ENCODE assay signal across 7 mouse cellular contexts in genomic region chrX:74246693-74247092, GRCm38 (mm10). TPM values are rescaled to one million over a fixed set of nuclear protein-coding genes. Genes with fewer than 3 reads are reported as not detected.
DNase-seq lines count a peak whose midpoint lies in the region; ATAC-seq and TF ChIP-seq lines count a peak whose summit lies in the region.

No protein-coding gene starts in this region.

- TF ChIP-seq CTCF in testis, adult 2 months (IDR thresholded peaks at IDR 0.05; ENCODE audit: control insufficient read depth, insufficient read depth, insufficient replicate concordance, low read depth, low read length), result no peak
- TF ChIP-seq CTCF in intestine, postnatal 0 days (IDR thresholded peaks at IDR 0.05; ENCODE audit: low read depth), result no peak

- ATAC-seq in forebrain, embryonic 12.5 days (ENCODE audit: low FRiP score), result no peak; the same call in none of the 2 replicates
- ATAC-seq in intestine, postnatal 0 days, result peak; percentile 36
- 0 out of 2 replicates have a peak, but pooled peaks have one; percentile 7 for ATAC-seq in midbrain, embryonic 14.5 days (ENCODE audit: low FRiP score, low TSS enrichment)

- no peak for TF ChIP-seq POLR2A in testis, adult 2 months (IDR thresholded peaks at IDR 0.05; ENCODE audit: control insufficient read depth, low read depth, low read length)

- H3K4me3 ChIP-seq in testis, adult 2 months (ENCODE audit: control insufficient read depth, low read depth, low read length), result peak overlapping the region; percentile 75
- H3K4me3 ChIP-seq in forebrain, embryonic 12.5 days (replicated peaks), result peak overlapping the region; percentile 56
- peak overlapping the region; percentile 45 for H3K4me3 ChIP-seq in intestine, postnatal 0 days (ENCODE audit: low read depth, low read length)
- peak overlapping the region; percentile 54 for H3K4me3 ChIP-seq in midbrain, embryonic 14.5 days (replicated peaks; ENCODE audit: low read depth, low read length)

- H3K4me2 ChIP-seq in forebrain, embryonic 12.5 days, result peak overlapping the region; percentile 51
- peak overlapping the region; percentile 72 for H3K4me2 ChIP-seq in intestine, postnatal 0 days (replicated peaks; ENCODE audit: low read depth)
- H3K4me2 ChIP-seq in midbrain, embryonic 14.5 days (ENCODE audit: low read length), result peak overlapping the region; percentile 68

- no peaks in the 10 kb centered on the region for H3K9me3 ChIP-seq in forebrain, embryonic 12.5 days
- no peaks in the 10 kb centered on the region for H3K9me3 ChIP-seq in intestine, postnatal 0 days (ENCODE audit: control insufficient read depth)
- no peaks in the 10 kb centered on the region for H3K9me3 ChIP-seq in midbrain, embryonic 14.5 days (ENCODE audit: control insufficient read depth, low read length)

- peak overlapping the region; percentile 62; the same call in 1 of the 2 replicates for H3K27ac ChIP-seq in testis, adult 2 months (ENCODE audit: control insufficient read depth, insufficient read depth, low read depth, low read length)
- H3K27ac ChIP-seq in forebrain, embryonic 12.5 days, result peak overlapping the region; percentile 65
- H3K27ac ChIP-seq in intestine, postnatal 0 days (ENCODE audit: low read depth, low read length), result peak overlapping the region; percentile 57
- peak overlapping the region; percentile 54; the same call in 1 of the 2 replicates for H3K27ac ChIP-seq in midbrain, embryonic 14.5 days (replicated peaks; ENCODE audit: low read depth, low read length)

- H3K4me1 ChIP-seq in testis, adult 2 months (ENCODE audit: control insufficient read depth, insufficient read depth, low read length), result peaks cover 4% of the 10 kb centered on the region
- H3K4me1 ChIP-seq in forebrain, embryonic 12.5 days, result peaks cover 18% of the 10 kb centered on the region
- no peaks in the 10 kb centered on the region for H3K4me1 ChIP-seq in intestine, postnatal 0 days (replicated peaks; ENCODE audit: control insufficient read depth, insufficient read depth, low read length)
- peaks cover 6% of the 10 kb centered on the region; the same call in 1 of the 2 replicates for H3K4me1 ChIP-seq in midbrain, embryonic 14.5 days (ENCODE audit: control insufficient read depth, insufficient read depth, low read length)

- 16% methylated on average over 13 of the region's 15 CpGs for WGBS in forebrain, embryonic 12.5 days
- 26% methylated on average over 15 of the region's 15 CpGs for WGBS in intestine, postnatal 0 days
- 18% methylated on average over 15 of the region's 15 CpGs for WGBS in midbrain, embryonic 14.5 days

- no peak for DNase-seq in testis, postnatal 10 days (ENCODE audit: low spot score)
- DNase-seq in midbrain, embryonic 14.5 days, result no peak
- DNase-seq in thymus, postnatal 10 days (ENCODE audit: low spot score in 2 of 2), result no peak
- no peak for DNase-seq in thymus, postnatal 4 days

- no peaks in the 10 kb centered on the region for H3K27me3 ChIP-seq in testis, adult 2 months (ENCODE audit: control insufficient read depth, insufficient read depth, low read length)
- no peaks in the 10 kb centered on the region for H3K27me3 ChIP-seq in forebrain, embryonic 12.5 days
- H3K27me3 ChIP-seq in intestine, postnatal 0 days (replicated peaks; ENCODE audit: control insufficient read depth, insufficient read depth, low read length), result no peaks in the 10 kb centered on the region
- H3K27me3 ChIP-seq in midbrain, embryonic 14.5 days (ENCODE audit: control insufficient read depth, insufficient read depth, low read length), result no peaks in the 10 kb centered on the region

- no peaks in the 10 kb centered on the region for H3K36me3 ChIP-seq in testis, adult 2 months (ENCODE audit: control insufficient read depth, insufficient read depth, low read length)
- H3K36me3 ChIP-seq in forebrain, embryonic 12.5 days (replicated peaks), result peaks cover 16% of the 10 kb centered on the region
- H3K36me3 ChIP-seq in intestine, postnatal 0 days (ENCODE audit: control insufficient read depth, insufficient read depth), result no peaks in the 10 kb centered on the region
- H3K36me3 ChIP-seq in midbrain, embryonic 14.5 days (ENCODE audit: control insufficient read depth, insufficient read depth, low read length), result peaks cover 14% of the 10 kb centered on the region

- H3K9ac ChIP-seq in forebrain, embryonic 12.5 days, result peak overlapping the region; percentile 44; the same call in 1 of the 2 replicates
- no peak overlapping the region for H3K9ac ChIP-seq in intestine, postnatal 0 days (ENCODE audit: low read depth, low read length)
- no peak overlapping the region; the same call in 1 of the 2 replicates for H3K9ac ChIP-seq in midbrain, embryonic 14.5 days (replicated peaks; ENCODE audit: low read length)

RNA-seq across cellular contexts. Expression of gene Flna, which starts 2.9 kb away (rescaled TPM):
- 49.6 and 96.4 TPM in 2 replicates for polyA plus RNA-seq in testis, adult 2 months (2012; rRNA removed)
- 198 and 216 TPM in 2 replicates for polyA plus RNA-seq in forebrain, embryonic 12.5 days (2016; fragmentation: Nextera tagmentation; extraction: Ambion mirVana)
- polyA plus RNA-seq in intestine, postnatal 0 days (2015; fragmentation: Nextera tagmentation; extraction: Ambion mirVana), result 155 and 170 TPM in 2 replicates
- 72.5 and 102 TPM in 2 replicates for polyA plus RNA-seq in midbrain, embryonic 14.5 days (2014; fragmentation: Nextera tagmentation; extraction: Ambion mirVana)

RNA-seq across cellular contexts. Expression of gene Emd, which starts 7.8 kb away (rescaled TPM):
- polyA plus RNA-seq in testis, adult 2 months (2012; rRNA removed), result 29.9 and 33.6 TPM in 2 replicates
- 20.5 and 23.5 TPM in 2 replicates for polyA plus RNA-seq in forebrain, embryonic 12.5 days (2016; fragmentation: Nextera tagmentation; extraction: Ambion mirVana)
- 13.8 and 14.6 TPM in 2 replicates for polyA plus RNA-seq in intestine, postnatal 0 days (2015; fragmentation: Nextera tagmentation; extraction: Ambion mirVana)
- 19.5 and 49.3 TPM in 2 replicates for polyA plus RNA-seq in midbrain, embryonic 14.5 days (2014; fragmentation: Nextera tagmentation; extraction: Ambion mirVana)

RNA-seq across cellular contexts. Expression of gene Rpl10, which starts 23.9 kb away (rescaled TPM):
- polyA plus RNA-seq in testis, adult 2 months (2012; rRNA removed), result 85.8 and 143 TPM in 2 replicates
- 555 and 564 TPM in 2 replicates for polyA plus RNA-seq in forebrain, embryonic 12.5 days (2016; fragmentation: Nextera tagmentation; extraction: Ambion mirVana)
- polyA plus RNA-seq in intestine, postnatal 0 days (2015; fragmentation: Nextera tagmentation; extraction: Ambion mirVana), result 485 and 521 TPM in 2 replicates
- 527 and 538 TPM in 2 replicates for polyA plus RNA-seq in midbrain, embryonic 14.5 days (2014; fragmentation: Nextera tagmentation; extraction: Ambion mirVana)

RNA-seq across cellular contexts. Expression of gene Taz, which starts 35.0 kb away (rescaled TPM):
- 17.4 and 20.0 TPM in 2 replicates for polyA plus RNA-seq in testis, adult 2 months (2012; rRNA removed)
- polyA plus RNA-seq in forebrain, embryonic 12.5 days (2016; fragmentation: Nextera tagmentation; extraction: Ambion mirVana), result 81.6 and 84.3 TPM in 2 replicates
- 64.0 and 64.8 TPM in 2 replicates for polyA plus RNA-seq in intestine, postnatal 0 days (2015; fragmentation: Nextera tagmentation; extraction: Ambion mirVana)
- 64.9 and 76.8 TPM in 2 replicates for polyA plus RNA-seq in midbrain, embryonic 14.5 days (2014; fragmentation: Nextera tagmentation; extraction: Ambion mirVana)

RNA-seq across cellular contexts. Expression of gene Dnase1l1, which starts 35.4 kb away (rescaled TPM):
- polyA plus RNA-seq in testis, adult 2 months (2012; rRNA removed), result 1.7 and 1.8 TPM in 2 replicates
- 5.0 TPM in 2 replicates for polyA plus RNA-seq in forebrain, embryonic 12.5 days (2016; fragmentation: Nextera tagmentation; extraction: Ambion mirVana)
- polyA plus RNA-seq in intestine, postnatal 0 days (2015; fragmentation: Nextera tagmentation; extraction: Ambion mirVana), result 24.7 and 26.2 TPM in 2 replicates
- polyA plus RNA-seq in midbrain, embryonic 14.5 days (2014; fragmentation: Nextera tagmentation; extraction: Ambion mirVana), result 1.8 and 3.8 TPM in 2 replicates
